Mouse (Mus musculus): ENCODE results near the gene Aldh1a2.

GRCm38 (mm10) chr9:71295501-71295900, 79.9 kb downstream of the Aldh1a2 start:
- TF ChIP-seq CTCF (IDR thresholded peaks at IDR 0.05; ENCODE audit: low read depth) (no peak), EP300 (IDR thresholded peaks at IDR 0.05; ENCODE audit: low read depth) (no peak)

Measured in liver, embryonic 14.5 days (tissue).